Mouse (Mus musculus) Muller cell, postnatal 12 days (primary cell): ENCODE measurements around the gene B4galnt2.

Experiments used
- DNase-seq: peaks from one replicate; pipeline ENCODE4 v3.0.0-alpha.2; 2015; ENCODE audit errors: inconsistent ontology term

Gene B4galnt2

DNA sequence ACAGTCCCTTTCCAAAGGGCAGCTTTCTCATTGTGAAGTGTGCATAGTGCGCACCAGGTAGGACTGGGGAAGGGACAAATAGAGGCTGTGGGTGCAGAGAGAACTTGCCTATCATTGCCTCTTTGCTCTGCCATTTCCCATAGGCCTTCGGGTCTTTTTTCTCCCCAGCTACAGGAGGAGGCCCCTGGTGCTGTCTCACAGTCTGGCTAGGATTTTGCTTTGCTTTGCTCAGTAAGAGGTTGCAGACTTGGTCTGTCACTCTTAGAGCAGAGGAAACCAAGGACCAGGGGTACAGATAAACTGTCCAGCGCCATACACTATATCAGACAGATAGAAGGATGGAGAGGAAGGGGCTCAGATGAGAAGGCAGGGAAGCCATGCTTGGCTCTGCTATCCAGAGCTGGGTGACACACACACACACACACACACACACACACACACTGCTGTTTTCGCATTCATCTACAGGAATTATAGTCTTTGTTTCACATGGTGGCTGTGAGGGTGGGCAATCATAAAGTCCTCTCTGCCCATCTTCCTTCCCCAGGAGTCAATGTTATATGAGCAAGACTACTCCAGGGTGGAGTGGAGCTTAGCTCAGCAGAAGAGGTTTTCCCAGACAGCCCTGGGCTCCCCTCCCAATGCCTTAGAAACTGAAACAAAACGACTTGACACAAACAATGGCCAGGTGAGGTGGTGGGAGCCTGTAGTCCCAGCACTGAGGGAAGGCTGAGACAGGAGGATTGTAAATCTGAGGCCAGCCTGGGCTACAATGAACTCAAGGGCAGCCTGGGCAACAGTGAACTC is 73.8 kb downstream of the B4galnt2 start:
- no peak for DNase-seq

DNA sequence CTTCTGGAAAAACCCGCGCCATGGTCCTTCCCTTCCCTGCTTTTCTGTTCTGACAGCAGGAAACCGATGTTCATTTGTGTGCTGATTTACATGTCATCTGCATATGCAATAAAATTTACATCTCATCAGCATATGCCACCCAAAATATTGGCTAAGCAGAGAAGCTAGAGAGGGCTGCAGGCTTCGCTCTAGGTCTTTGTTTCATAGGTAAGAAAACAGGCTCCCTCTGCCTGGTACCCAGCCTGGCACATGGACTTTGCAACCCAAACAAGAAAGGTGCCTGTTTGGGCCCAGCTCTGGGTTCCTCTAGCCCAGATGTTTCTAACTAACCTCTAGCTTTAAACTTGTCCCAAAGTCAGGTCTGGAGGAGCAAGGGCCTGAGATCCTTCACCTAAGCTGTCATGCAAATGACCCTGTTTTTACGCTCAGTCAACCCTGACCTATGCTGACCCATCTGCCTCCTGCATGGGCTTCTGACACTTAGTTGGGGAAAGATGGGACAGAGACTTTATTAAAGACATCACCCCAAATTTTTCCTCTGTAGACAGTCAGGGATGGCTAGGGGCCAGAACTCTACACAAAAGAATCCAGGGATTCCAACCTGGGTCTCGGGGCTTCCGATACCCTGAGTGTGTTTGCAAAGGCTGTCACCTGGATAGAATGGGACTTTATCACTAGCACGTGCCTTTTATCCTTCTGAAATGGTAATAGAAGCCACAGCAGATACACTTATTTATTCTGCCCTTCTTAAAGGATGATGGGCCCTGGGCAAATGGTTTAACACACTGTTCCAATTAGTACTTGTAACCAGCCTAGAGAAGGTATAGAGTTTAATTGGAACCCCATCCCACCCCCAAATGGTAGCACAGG is 75.5 kb downstream of the B4galnt2 start:
- no peak for DNase-seq

DNA sequence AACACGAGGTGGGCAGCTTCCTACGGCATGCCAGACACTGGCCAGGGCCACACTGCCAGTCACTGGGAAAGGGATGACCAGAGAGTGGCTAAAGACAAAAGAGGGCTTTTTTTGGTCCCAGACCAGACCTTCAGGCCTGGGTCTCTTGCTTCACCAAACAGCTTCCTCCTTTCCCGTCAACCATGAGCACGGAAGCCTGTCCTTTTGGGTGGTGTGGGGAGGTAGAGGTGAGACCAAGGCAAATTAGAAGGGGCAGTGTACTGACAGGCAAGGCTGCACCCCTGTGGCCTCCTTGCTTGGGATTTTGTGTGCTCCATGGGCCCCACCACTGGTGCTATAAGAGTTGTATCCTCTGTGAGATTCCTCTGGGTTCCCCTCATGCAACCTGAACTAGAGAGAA is 76.1 kb downstream of the B4galnt2 start:
- no peak for DNase-seq

DNA sequence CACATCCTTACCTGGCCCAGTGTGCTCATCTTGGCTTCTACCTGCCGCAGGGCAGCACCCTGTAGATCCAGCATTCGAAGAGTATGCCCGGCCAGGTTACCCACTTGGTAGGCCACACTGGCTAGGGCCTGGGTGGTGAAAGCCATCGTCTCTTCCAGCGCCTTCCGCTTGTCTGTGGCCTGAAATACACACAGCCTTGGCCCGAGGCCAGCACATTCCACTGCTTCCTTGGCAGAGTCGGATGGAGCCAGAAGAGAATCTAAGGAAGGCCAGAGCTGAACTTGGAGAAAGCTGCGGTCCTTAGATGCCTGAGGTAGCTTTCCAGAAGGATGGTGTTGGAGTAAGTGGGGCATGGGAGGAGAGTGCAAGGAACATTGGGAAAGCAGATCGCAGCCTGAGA is 77.6 kb downstream of the B4galnt2 start, which contains the start of gene Gngt2:
Gene Gngt2 (plus strand): TSS at position 158 of the 400 bp plus-strand sequence.
- DNase-seq: peak; percentile 69

DNA sequence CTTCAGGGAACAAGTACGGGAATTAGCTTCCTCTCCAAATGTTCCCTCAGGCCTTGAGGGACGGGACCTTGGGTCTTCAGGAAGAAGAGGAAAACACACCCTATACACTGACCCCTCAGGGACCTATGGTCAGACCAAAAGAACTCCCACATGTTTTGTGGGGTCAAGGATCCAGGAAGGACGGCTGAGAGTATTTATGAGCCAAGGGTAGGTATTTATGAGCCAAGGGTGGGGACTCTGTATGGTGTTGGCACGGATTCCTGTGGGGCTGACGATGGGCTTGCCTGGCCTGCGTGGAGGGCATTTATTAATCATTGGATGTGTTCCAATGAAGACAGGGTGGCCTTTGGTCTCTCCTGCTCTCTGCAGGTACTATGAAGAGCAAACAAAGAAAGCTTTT is 78.3 kb downstream of the B4galnt2 start:
- no peak for DNase-seq

DNA sequence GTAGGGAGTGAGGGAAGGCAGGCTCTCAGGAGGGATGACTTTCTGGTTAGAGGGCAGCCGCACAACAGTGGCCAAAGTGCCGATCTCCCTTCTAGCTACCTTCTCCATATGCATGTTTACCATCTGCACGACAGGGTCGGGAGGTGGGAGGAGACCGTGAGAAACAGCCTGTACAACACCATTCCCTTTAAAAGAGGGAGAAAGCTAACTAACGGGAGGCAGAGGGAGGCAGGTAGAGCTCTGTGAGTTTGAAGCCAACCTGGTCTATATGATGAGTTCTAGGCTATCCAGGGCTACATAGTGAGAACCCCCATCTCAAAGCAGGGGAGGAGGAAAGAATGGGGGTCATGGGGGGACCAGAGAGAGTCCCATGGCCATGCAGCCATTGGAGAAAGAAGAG is 78.9 kb downstream of the B4galnt2 start:
- no peak for DNase-seq

DNA sequence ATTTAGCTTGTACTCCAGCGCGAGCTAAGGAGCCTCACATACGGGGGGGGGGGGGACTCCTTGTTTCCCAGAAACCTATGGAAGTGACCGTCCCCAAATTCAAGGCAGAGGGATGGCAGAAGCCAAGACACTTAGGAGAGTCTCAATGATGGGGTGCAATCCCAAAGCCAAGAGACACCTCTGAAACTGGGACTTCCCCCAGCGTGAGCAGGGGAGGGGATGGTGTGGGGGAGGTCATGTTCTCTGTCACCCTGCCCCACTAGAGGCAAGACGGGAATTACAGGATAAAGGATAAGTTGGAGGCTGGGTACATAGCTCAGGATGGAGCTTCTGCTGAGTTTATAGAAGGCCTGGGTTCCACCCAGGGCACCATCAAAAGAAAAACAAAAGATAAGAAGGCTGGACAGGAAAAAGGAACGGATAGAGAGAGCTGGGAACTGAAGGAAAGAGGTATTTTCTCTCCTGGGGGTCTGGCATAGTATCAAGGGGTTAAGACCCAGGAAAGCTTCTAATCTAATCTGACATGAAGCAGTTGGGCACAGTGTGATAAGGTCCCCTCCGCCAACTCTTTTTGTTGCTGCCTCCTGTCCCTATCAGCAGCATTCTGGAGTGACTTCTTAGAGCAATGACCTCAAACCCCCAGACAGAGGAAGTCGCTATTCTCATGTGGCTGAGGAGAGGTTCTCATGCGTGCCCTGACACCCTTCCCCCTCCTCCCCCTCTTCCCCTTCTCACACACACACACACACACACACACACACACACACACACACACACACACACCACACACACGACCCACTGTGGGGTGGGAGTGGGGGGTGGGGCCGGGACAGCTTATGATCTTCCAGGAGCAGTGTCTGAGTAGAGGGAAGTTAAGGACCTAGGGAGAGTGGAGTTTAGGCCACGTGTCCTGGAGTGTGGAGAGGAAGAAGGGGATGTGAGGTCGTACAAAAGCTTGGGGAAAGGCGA is 79.7 kb downstream of the B4galnt2 start:
- no peak for DNase-seq

DNA sequence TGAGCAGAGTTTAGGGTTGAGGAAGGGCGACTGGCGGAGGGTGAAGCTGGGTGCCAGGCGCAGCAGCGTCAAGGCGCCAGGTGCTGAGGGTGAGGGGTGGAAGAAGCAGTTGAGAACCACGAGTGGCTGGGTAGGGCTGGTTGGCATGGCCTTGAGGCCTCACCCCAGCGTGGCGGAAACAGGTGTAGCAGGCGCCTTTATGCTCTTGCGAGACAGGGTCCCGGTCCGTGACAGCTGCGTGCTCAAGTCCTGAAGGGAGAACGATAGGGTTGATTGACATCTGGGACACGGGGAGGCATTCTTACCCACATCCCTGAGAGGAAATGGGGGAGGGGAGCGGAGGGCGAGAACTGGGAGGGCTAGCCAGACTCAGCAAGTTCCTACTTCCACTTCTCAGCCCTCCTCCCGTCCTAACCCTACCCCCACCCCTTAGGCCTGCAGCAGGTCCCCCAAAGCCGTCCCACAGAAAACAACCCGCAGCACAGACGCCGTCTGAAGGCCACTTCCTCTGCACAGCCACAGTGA is 80.5 kb downstream of the B4galnt2 start:
- DNase-seq: peak; percentile 19

DNA sequence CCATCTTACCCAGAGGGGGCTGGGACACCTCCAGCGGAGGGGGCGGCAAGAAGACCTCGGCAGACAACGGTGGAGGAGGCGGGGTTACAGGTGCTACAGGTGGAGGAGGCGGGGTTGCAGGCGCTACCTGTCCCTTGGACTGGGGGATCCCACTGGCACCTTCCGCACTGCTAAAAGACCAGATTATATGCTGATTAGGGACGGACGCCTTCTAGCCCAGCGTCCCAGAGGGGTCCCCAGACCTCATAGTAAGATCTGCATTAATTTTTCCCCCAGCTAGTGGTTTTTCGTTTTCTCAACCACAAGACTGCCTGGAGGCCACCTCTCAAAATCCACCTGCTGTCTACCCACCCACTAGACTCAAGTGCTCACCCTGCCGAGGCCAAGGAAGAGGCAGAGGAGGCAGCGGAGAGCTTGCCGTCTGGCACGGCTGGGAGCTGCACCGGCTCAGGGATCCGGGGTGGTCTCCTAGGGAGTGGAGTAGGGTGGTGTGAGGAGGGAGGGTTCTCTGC is 81.0 kb downstream of the B4galnt2 start:
- no peak for DNase-seq

DNA sequence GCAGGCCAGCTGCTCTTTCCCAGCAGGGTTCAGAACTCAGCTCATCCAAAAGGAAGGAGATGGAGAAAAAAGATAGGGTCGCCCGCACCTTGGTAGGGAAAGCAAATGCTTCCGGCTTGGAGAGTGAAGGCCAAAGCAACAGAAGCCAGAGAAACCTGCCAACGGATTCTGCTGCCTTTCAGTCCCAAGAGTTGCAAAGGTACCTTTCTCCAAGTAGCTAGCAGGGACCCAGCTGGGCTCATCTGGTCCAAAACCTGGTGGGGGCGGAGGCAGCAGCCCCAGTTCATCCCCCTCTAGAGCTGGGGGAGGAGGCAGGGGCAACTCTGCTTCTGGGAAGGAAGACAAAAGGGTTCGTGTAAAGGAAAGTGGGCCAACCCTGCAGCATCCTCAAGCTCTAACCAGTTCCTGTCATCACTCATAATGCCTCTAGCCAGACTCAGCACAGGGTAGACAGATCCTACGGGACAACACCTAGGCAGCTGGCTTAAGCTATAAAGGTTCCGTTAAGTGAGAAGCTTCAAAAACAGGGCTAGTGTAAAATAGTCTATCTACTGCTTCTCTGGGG is 81.6 kb downstream of the B4galnt2 start:
- DNase-seq: no peak

DNA sequence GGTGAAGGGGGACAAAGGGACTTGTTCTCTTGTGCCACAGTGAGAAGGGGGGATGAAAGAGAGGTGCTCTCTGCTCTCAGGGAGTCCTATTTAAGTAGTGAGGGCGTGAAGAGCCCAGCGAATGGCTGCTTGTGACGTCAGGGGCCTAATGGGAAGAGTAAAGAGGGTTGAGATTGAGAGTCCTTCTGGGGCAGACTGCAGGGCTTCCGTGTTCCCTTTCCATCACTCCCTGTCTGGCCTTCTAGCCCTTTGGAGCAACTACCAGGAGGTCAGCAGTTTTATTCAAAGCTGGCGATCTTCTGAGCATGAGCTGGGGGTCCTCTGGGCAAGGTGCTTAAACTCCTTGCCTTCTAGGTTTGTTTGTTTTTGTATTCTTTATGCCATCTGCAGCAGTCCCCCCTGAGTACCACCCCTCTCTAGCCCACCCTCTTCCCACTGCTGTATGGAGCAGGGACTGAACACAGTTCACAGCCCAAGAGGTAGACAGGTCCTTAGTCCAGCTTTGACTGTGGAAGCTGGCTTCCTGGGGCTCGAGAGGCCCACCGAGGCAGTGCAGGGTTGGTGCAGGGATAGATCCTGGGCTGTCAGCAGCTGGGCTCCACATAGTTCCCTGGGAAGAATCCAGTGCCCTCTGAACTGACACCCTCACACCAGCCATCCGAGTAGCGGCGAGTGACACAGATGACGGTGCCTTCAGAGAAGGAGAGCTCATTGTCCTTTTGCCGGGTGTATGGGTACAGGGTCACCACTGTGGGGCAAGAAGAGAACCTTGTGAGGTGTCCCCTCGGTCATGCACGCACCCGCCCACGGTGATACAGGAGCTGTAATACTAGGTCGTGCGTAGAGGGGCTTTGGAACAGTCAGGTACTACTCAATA is 82.3 kb downstream of the B4galnt2 start:
- no peak for DNase-seq

DNA sequence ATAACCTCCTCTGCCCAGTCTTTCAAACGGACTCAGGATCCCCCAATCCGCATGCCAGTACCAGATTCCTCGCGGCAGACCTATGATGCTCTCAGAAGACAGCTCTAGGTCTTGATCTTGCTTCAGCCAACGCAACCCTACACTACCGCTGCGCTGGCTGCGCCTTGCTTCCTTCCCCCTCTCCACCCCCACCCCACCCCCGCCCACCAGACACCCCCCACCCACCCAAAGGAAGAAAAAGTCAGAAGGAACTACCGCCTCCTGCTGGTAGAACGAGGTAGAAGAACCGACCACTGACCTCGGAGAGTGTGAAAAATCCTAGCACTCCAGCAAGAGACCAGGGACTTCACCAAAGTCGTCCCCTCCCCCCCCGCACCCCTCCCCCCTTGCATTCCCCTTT is 83.0 kb downstream of the B4galnt2 start:
- no peak for DNase-seq

DNA sequence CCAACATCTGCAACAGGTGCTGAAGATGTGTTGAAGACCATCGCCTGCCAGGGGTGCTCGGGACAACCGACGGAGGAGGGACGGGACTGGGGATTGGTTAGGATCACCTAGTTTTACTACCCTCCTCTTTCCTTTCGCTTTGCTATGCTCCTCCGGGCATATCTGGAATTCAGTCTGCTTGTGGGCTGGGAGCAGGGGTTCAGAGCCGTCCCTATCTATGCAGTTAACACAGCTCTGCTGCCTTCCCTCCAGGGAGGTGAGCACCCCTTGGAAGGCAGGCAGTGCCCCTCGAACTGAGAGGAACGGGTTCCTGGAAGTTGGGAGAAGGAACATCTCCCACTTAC is 83.4 kb downstream of the B4galnt2 start:
- DNase-seq: no peak

DNA sequence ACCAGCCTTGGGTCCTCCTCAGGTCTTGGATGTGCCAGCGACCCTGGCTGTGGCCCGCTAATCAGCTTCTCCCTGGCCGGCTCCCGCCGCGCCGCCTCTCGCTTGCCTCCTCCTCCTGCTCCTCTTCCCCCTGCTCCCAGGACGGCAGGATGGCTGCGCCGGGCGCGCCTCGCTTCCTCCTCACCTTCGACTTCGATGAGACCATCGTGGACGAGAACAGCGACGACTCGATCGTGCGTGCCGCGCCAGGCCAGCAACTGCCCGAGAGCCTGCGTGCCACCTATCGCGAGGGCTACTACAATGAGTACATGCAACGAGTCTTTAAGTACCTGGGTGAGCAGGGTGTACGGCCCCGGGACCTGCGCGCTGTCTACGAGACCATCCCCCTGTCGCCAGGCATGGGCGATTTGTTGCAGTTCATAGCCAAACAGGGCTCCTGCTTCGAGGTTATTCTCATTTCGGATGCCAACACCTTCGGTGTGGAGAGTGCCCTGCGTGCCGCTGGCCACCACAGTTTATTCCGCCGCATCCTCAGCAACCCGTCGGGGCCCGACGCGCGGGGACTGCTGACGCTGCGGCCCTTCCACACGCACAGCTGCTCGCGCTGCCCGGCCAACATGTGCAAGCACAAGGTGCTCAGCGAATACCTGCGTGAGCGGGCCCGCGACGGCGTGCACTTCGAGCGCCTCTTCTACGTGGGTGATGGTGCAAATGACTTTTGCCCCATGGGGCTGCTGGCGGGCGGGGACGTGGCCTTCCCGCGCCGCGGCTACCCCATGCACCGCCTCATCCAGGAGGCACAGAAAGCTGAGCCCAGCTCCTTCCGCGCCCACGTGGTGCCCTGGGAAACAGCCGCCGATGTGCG is 84.0 kb downstream of the B4galnt2 start:
- DNase-seq: no peak

DNA sequence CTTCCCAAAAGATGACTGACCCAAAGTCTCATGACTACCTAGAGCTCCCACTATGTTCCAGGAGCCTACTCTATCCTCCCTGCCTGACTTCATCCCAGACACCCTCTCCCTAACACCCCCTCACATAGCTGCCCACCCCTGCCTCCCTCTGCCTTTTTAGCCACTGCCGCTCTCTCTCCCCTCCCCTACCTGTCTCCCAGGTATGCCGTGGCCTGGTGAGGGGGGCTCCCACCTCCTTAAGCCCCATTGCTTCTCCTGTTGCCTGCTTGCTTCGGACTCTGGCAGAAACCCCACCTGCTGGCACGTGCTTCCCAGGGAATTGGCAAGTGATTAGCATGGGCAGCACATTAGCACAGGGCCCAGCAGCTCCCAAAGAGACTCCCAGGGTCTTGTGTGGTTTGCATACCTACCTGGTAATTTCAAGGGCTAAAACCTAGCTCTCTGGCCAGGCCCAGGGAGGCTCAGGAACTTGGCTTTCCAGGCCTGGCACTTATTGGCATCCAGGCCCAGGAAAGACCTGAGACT is 85.1 kb downstream of the B4galnt2 start:
- DNase-seq: no peak

DNA sequence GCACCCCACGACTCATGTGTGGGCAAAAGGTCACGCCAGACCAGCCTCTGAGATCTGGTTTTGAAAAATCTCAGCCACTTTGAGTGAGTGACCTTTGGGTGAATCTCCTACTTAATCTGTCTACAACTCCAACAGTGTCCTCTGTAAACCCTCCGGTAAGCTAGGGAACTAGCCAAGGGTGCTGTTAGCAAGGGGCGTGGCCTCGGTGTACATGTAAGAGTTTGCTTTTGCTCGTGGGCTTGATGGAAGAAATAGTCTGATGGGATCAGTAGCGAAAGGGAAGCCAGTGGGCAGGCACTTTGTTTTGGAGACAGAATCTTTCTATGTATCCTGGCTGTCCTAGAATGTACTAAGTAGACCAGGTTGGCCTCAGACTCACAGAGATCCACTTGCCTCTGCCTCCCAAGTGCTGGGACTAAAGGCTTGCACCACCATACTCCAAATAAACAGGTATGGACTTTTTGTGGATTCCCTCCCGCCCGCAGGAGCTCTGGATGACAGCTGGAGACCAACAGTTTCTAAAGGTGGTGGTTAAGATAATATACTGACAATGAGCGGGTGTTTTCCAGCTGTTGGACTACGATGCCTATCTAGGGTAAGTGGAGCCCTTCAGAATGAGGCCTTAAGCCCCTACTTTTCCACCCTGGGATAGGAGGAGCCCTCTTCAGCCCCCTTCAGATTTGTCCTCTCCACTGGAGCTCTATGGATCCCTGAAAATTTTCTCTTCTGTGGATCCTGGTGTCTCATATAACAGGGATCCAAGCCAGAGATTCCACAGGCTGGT is 86.3 kb downstream of the B4galnt2 start:
- DNase-seq: no peak

DNA sequence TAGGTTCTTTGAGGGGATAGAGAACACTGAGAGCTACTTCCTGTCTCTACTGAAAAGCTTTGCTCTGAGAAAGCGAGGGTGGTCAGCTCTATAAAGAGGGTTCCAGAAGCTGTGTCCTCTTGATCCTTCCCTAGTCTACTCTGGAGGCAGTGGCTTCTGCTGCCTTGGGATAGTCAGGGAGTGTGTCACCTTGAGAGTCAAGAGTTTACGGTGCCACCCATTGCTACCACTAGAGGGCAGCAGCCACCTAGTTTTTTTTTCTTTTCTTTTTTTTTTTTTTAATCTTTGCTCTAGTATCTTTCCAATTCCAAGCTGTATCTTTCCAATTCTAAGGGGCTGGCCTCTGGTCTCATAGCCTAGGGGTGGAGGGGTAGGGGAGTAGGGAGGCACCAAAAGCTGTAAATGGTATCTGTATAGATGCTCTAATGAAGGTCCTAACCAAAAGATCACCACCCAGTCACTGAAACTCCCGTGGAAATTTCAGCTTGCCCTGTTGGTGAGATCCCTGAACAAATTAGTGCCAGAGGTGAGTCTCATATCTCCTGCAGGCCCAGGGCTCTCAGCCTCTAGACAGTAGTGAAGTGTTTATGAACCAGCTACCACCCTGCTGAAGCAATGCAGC is 87.1 kb downstream of the B4galnt2 start:
- DNase-seq: peak; percentile 58

DNA sequence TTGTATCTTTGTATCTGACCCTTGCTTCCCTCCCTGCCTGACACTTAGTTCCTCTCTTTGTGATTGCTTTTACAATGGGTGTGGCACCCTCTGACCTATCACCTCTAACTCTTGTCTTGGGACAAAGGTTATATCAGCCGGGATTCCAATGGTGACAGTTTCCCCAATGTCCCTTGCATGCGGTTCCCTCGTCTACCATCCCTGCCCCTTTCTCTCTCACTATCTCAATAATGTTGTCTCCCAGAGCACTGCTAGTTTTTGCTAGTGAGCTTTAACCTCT is 87.6 kb downstream of the B4galnt2 start:
- no peak for DNase-seq
